Mouse (Mus musculus) right cerebral cortex, postnatal 36 days (tissue): ENCODE results near the gene Olfr774.
"Not testable (repeated sequence)": the region's sequence is repeated elsewhere in the genome, so short reads cannot be mapped to it uniquely, and the experiment has no call there.

Experiments used
- DNase-seq, 2 experiments: peaks; one replicate each; pipeline ENCODE4 v3.0.0; 2022; ENCODE audit warnings: low spot score in 2 of 2, mixed read lengths in 1 of 2

Olfr774 gene

DNA sequence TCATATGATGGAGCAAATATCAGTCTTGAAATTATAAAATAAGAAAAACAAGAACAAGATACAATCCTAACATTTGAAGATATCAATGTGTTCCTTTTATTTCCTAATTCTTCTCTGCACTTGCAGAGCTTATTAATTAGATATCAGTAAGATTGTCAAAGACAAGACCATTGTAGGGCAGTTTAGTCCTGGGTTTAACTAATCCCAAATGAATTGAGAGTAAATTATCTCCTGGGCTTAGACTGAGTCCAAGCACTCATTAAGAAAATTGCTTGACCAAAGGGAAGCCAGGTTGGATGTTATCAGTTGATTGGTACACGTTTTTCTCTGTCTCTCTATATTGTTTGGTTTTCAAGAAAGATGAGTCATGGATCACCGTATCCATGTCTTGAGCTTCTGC, at the start of gene Olfr774:
Olfr774 (plus strand) TSS at position 301 of the 400 bp plus-strand sequence.
- DNase-seq, result no peak

GRCm38 (mm10) chr10:129187319-129187718, 48.7 kb upstream of the Olfr774 start, which contains the start of gene Olfr773:
Gene Olfr773 (minus strand): TSS chr10:129187419.
- not testable (repeated sequence) for DNase-seq

- DNase-seq, result no peak
Measured at GRCm38 (mm10) chr10:129230737-129231136, 5.3 kb upstream of the Olfr774 start.

DNA sequence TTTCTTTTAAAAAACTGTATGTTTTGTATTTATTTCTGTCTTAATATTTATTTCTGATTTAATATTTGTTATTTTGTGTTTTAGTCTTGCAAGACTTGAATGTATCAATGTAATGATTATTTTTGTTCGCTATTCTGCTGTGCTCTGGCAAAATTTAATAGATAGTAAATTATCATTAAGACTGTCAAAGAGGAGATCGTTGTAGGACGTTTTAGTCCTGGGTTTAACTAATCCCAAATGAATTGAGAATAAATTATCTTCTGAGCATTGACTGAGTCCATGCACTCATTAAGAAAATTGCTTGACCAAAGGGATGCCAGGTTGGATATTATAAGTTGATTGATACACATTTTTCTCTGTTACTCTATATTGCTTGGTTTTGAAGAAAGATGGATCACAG, 12.1 kb downstream of the Olfr774 start, which contains the start of gene Olfr775:
Olfr775 (plus strand) TSS at position 301 of the 400 bp plus-strand sequence.
- no peak for DNase-seq

DNA sequence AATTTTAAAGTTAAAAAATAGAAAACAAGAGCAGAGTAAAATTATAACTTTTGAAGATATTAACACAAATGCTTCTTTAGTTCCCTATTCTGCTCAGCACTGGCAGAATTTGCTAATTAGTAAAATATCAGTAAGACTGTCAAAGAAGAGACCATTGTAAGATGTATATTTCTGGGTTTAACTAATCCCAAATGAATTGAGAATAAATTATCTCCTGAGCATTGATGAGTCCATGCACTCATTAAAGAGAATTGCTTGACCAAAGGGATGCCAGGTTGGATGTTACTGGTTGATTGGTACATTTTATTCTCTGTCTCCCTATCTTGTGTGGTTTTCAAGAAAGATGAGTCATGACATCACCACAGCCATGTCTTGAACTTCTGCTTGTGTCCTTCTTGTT, 22.8 kb downstream of the Olfr774 start, which contains the start of gene Olfr776:
Olfr776 (plus strand) TSS at position 301 of the 400 bp plus-strand sequence.
- no peak for DNase-seq

GRCm38 (mm10) chr10:129271081-129271535, 35.1 kb downstream of the Olfr774 start, which contains the start of gene Olfr777:
Gene Olfr777 (minus strand): TSS chr10:129271485.
- no peak for DNase-seq
